Mouse (Mus musculus) adrenal gland, adult 8-10 months (tissue): ENCODE data around the gene Znhit6. TPM values are rescaled to one million over a fixed set of nuclear protein-coding genes. Genes with fewer than 3 reads are reported as not detected.
A peak's percentile ranks its signal among the peaks of the same experiment; 100 is the strongest.

Source experiments
- DNase-seq: peaks from one replicate; pipeline ENCODE4 v3.0.0; 2022
- total RNA-seq, 4 experiments: library from RNA; stranded (reverse); gene quantifications; 2 replicates each; pipeline ENCODE4 v1.2.4; 2022

The Znhit6 gene
- total RNA-seq, 4 experiments from 2014 or later = 14.5 to 24.9 (median 18.2) TPM

- no peak for DNase-seq
These were observed 70.0 kb downstream of the Znhit6 start for GRCm38 (mm10) chr3:145646009-145646408.

- no peak for DNase-seq
These were observed 70.7 kb downstream of the Znhit6 start for GRCm38 (mm10) chr3:145646666-145647065.

- no peak for DNase-seq
These were observed 71.4 kb downstream of the Znhit6 start for GRCm38 (mm10) chr3:145647416-145647815.

GRCm38 (mm10) chr3:145648097-145648931 lies 72.3 kb downstream of the Znhit6 start:
- DNase-seq = no peak

- no peak for DNase-seq
These were observed 73.2 kb downstream of the Znhit6 start for GRCm38 (mm10) chr3:145648991-145649851.

GRCm38 (mm10) chr3:145649852-145650202 lies 73.8 kb downstream of the Znhit6 start, which contains the start of gene Ccn1:
Ccn1 (minus strand) TSS chr3:145649981.
- peak; percentile 70 for DNase-seq

GRCm38 (mm10) chr3:145650298-145651011 lies 74.5 kb downstream of the Znhit6 start:
- DNase-seq = no peak

GRCm38 (mm10) chr3:145651029-145651977 lies 75.3 kb downstream of the Znhit6 start:
- no peak for DNase-seq

GRCm38 (mm10) chr3:145651978-145652321 lies 75.9 kb downstream of the Znhit6 start:
- no peak for DNase-seq

- DNase-seq = no peak
These were observed 76.5 kb downstream of the Znhit6 start for GRCm38 (mm10) chr3:145652322-145653131.

GRCm38 (mm10) chr3:145653191-145653940 lies 77.4 kb downstream of the Znhit6 start:
- DNase-seq = peak; percentile 70

- DNase-seq = no peak
These were observed 78.0 kb downstream of the Znhit6 start for GRCm38 (mm10) chr3:145654028-145654427.

Other genes starting within 250 kb of the Znhit6 start
- gene Ccn1, start 73.8 kb downstream of the Znhit6 start, total RNA-seq = 10 to 100 TPM in 2 of 4 experiments, 1 to 10 TPM in 2; 7.9 to 16.9 (median 11.3) TPM
- 1 to 10 TPM; 3.1 to 4.1 (median 3.3) TPM for gene Ddah1, start 182.5 kb downstream of the Znhit6 start, total RNA-seq